Mouse (Mus musculus) thymus, adult 2 months (tissue): Measurements from ENCODE around the gene Prdm16. TPM values are rescaled to one million over a fixed set of nuclear protein-coding genes. Genes with fewer than 3 reads are reported as not detected.
A peak's percentile ranks its signal among the peaks of the same experiment; 100 is the strongest.

Experiments
- DNase-seq: peaks from one replicate; pipeline ENCODE4 v3.0.0; 2021
- H3K27ac ChIP-seq: fragments of 200-500 bp; 2 replicates; pipeline ENCODE4 v1.5.1; 2012; ENCODE audit warnings: low read length, control low read depth; ENCODE audit not compliant: control insufficient read depth, insufficient read depth
- H3K27me3 ChIP-seq: fragments of 200-500 bp; 2 replicates; pipeline ENCODE4 v1.6.1; 2012; ENCODE audit warnings: mild to moderate bottlenecking, low read length, moderate library complexity, mixed read lengths; ENCODE audit not compliant: control insufficient read depth, insufficient read depth
- H3K36me3 ChIP-seq: fragments of 200-500 bp; 2 replicates; pipeline ENCODE4 v1.6.1; 2012; ENCODE audit warnings: mild to moderate bottlenecking, low read length, moderate library complexity; ENCODE audit not compliant: control insufficient read depth, insufficient read depth
- H3K4me1 ChIP-seq: fragments of 200-500 bp; replicated peaks from 2 replicates; pipeline ENCODE4 v1.6.1; 2012; ENCODE audit warnings: low read length; ENCODE audit not compliant: control insufficient read depth, insufficient read depth
- H3K4me3 ChIP-seq: fragments of 200-500 bp; 2 replicates; pipeline ENCODE4 v1.5.1; 2012; ENCODE audit warnings: mild to moderate bottlenecking, low read length, control low read depth, moderate library complexity; ENCODE audit not compliant: control insufficient read depth, insufficient read depth
- CTCF ChIP-seq: fragments of 200-500 bp; IDR thresholded peaks from 2 replicates; pipeline ENCODE4 v1.5.1; 2012; ENCODE audit warnings: mild to moderate bottlenecking, control low read depth, low read length, moderate library complexity, borderline replicate concordance; ENCODE audit not compliant: control insufficient read depth, poor library complexity, insufficient read depth; ENCODE audit errors: extremely low read depth
- POLR2A ChIP-seq: fragments of 200-500 bp; IDR thresholded peaks from 2 replicates; pipeline ENCODE4 v1.6.1; 2012; ENCODE audit warnings: mild to moderate bottlenecking, low read length, control low read depth, moderate library complexity; ENCODE audit not compliant: control insufficient read depth, poor library complexity, insufficient read depth; ENCODE audit errors: extremely low read depth
- WGBS: fragments of 180-500 bp; shearing (Covaris S2); methylation state at CpG from one replicate; pipeline ENCODE4 v1.1.7; 2018; 5-methylcytosine and 5-hydroxymethylcytosine counted together
- polyA plus RNA-seq: library from polyadenylated mRNA; depleted of rRNA; stranded (reverse); fragments of >200 nt; gene quantifications from 2 replicates; pipeline ENCODE4 v1.2.3, GENCODE M21; 2012

The Prdm16 gene
- polyA plus RNA-seq, 1 experiment = 4.5 TPM

DNA sequence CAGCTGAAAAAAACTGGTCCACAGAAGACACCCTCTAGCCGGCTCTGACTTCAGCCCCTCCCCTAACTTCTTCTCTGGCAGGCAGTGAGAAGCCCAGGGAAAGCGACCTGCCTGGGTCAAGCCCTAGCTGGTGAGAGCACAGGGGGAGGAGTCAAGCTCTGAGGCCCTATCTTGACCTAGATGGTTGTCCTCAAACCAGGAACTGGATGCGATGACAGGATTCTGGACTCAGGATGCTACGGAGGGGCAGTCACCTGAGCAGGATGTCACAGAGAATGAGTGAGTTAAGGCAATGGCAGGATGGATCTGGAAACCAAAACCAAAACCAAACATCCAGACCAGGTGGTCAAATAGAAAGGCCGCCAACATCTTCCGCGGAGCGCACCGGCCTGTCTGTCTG is 338.9 kb downstream of the Prdm16 start:
- H3K4me3 ChIP-seq = no peak overlapping the region
- TF ChIP-seq CTCF (no peak), POLR2A (no peak)
- H3K27me3 ChIP-seq = no peaks in the 10 kb centered on the region; the same call in 1 of the 2 replicates
- H3K4me1 ChIP-seq = 0 out of 2 replicates have a peak, but pooled peaks cover 4% of the 10 kb centered on the region
- H3K27ac ChIP-seq = no peak overlapping the region
- H3K36me3 ChIP-seq = no peaks in the 10 kb centered on the region
- WGBS = 38% methylated on average over 9 of the region's 9 CpGs
- no peak for DNase-seq

DNA sequence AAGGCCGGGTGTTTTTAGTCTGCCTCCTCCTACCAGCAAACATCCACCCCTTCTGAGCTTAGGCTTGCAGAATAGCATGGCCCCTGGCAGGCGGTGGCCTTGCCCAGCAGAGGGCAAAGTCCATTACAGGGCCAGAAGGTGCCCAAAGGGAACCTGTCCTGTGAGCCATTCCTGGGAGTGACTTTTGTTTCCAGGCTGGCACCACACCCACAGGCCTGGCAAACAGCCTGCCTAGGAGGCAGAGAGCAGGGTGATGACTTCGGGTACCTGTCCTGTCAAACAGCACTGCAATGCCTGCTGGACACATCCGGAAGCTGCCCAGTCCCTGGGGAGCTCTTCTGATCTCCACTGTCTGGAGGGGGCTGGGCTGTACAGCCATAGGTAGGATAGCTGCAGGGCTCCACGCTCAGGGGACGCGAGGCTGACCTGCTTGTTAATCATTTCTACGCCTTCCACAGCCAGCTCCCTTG is 342.4 kb downstream of the Prdm16 start:
- no peak for DNase-seq
- Histone ChIP-seq H3K4me3 (no peak overlapping the region), H3K4me1 (no peaks in the 10 kb centered on the region), H3K27me3 (no peaks in the 10 kb centered on the region; the same call in 1 of the 2 replicates), H3K36me3 (no peaks in the 10 kb centered on the region), H3K27ac (no peak overlapping the region)
- WGBS = 89% methylated on average over 8 of the region's 8 CpGs
- TF ChIP-seq POLR2A (no peak), CTCF (no peak)

DNA sequence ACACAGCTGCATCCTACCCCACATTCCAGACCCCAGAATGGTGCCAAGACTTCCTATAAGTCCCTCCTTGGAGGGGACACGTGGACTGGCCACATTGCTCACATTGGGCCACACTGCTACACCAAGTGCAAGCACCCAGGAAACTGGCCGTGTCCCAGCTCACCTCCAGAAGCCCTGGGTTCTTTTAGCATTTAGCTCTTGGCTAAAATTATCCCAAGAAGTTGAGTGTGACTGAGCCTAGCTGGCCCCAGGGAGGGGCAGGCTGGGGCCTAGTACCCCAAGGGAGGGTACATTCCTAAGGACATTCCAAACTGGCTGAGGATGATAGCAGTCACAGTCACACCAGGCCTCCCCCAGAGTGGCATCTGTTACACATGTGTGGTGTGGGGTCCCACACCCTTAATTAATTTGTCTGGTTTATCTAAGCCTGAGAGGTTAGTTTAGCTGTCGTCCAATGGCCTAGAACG is 342.9 kb downstream of the Prdm16 start:
- Histone ChIP-seq H3K4me1 (no peaks in the 10 kb centered on the region), H3K27me3 (no peaks in the 10 kb centered on the region), H3K36me3 (no peaks in the 10 kb centered on the region), H3K4me3 (no peak overlapping the region), H3K27ac (no peak overlapping the region)
- DNase-seq = no peak
- 84% methylated on average over 4 of the region's 4 CpGs for WGBS
- TF ChIP-seq POLR2A = no peak

DNA sequence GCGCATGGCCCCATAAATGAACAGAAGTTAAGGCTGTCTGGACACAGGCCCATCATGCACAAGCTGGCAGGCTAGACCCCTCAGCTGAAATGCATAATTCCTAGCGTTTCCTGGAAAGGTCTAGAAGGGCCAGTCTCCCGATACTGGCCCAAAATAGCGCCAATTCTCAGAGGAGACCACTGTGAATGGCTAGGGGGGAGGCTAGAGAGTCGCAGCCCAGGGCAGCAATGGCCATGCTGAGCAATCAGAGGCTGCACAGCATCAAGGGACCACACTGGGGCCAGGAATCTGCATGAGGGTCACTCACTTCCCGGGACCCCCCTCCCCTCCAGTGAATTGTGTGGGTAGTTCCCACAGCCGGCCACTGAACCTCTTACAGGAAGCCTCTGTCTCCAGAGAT is 353.0 kb downstream of the Prdm16 start:
- Histone ChIP-seq H3K27ac (no peak overlapping the region), H3K4me3 (no peak overlapping the region), H3K27me3 (no peaks in the 10 kb centered on the region), H3K36me3 (no peaks in the 10 kb centered on the region), H3K4me1 (no peaks in the 10 kb centered on the region; the same call in 1 of the 2 replicates)
- TF ChIP-seq CTCF = no peak
- no peak for DNase-seq
- 69% methylated on average over 7 of the region's 7 CpGs for WGBS

DNA sequence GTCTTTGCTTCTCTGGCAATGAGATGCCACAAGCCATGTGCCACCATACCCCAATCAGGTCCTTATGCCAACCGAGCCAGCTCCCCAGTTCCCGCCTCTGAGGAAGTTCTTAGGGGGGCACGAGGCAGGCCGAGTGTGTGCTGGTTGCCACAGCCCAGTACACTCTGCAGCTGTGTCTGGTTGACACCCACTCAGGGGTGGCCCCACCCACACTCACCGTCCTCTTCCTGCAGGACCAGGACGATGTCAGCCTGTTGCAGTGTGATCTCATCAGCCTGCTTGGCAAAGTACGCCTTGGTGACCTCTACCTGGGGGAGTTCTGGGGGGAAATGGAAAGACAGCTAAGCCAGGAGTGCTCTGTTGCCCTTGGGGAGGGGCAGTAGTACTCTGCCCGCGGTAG is 357.2 kb downstream of the Prdm16 start:
- Histone ChIP-seq H3K36me3 (no peaks in the 10 kb centered on the region), H3K4me3 (no peak overlapping the region)
- WGBS = 42% methylated on average over 9 of the region's 9 CpGs

DNA sequence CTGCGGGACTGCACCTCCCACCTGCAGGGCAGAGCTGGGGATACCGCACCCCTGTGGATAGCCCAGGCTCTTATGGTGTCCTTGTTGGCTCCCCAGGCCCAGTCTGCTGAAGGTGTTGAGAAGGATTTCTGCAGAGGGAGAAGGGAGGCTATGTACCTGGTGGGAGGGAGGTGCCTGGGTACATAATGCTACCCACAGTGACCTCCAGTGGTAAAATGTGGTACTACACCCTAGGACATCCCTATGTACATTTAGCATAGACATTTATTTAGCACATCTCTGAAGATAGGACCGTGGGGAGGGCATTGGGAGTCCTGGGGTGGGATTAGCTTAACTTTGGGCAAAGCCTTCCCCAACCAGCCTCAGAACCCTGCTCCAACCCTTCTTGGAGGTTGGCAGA is 363.7 kb downstream of the Prdm16 start:
- DNase-seq = peak; percentile 37
- Histone ChIP-seq H3K27ac (no peak overlapping the region), H3K4me3 (no peak overlapping the region), H3K4me1 (no peaks in the 10 kb centered on the region), H3K27me3 (no peaks in the 10 kb centered on the region), H3K36me3 (no peaks in the 10 kb centered on the region)
- WGBS = 74% methylated on average over 3 of the region's 3 CpGs
- TF ChIP-seq POLR2A (no peak), CTCF (peak; percentile 11; the same call in 1 of the 2 replicates)

More for the DNA sequence above, 357.2 kb downstream of the Prdm16 start:
- DNase-seq = no peak
- no peak for TF ChIP-seq CTCF
- TF ChIP-seq POLR2A = no peak
- no peaks in the 10 kb centered on the region; the same call in 1 of the 2 replicates for H3K4me1 ChIP-seq
- no peak overlapping the region for H3K27ac ChIP-seq
- no peaks in the 10 kb centered on the region for H3K27me3 ChIP-seq

DNA sequence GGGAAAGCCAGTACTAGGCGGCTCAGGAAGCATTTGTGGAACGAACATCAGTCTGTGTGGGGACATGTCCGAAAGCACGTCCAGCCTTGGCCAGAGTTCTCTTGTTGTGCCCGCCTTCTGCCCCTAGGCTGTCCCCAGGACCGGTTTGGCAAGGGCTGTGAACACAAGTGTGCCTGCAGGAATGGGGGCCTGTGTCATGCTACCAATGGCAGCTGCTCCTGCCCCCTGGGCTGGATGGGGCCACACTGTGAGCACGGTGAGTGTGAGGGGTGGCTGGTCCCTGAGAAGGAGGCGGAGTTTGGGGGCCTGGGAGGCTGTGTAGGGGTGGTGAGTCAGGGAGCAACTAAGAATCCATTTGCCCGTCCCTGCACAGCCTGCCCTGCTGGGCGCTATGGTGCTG is 367.2 kb downstream of the Prdm16 start:
- 81% methylated on average over 10 of the region's 10 CpGs for WGBS
- Histone ChIP-seq H3K36me3 (no peaks in the 10 kb centered on the region), H3K27me3 (no peaks in the 10 kb centered on the region), H3K27ac (no peak overlapping the region), H3K4me3 (no peak overlapping the region), H3K4me1 (no peaks in the 10 kb centered on the region)
- DNase-seq = no peak
- TF ChIP-seq POLR2A (no peak), CTCF (no peak)
